Mouse (Mus musculus): ENCODE measurements at regions not wholly inside any gene's neighbourhood (a gene's known extent, or its start where the extent isn't known, plus 50 kb on each side); places are given as distances from the start of the nearest gene placed in this dataset.

- TF ChIP-seq MYOG (IDR thresholded peaks at IDR 0.05; ENCODE audit: control insufficient read depth in 1 of 3, insufficient read depth in 1 of 3, insufficient read length in 2 of 3, low read depth in 2 of 3) = no peak
- TF ChIP-seq POLR2A (IDR thresholded peaks at IDR 0.05; ENCODE audit: insufficient read length, low read depth) = no peak
- no peak for TF ChIP-seq TCF12 (IDR thresholded peaks at IDR 0.05; ENCODE audit: insufficient read depth, poor library complexity, severe bottlenecking)
- TF ChIP-seq USF1 (IDR thresholded peaks at IDR 0.05; ENCODE audit: low read depth) = no peak
Measured at GRCm38 (mm10) chr1:193673236-193673830, 303.2 kb upstream of the Camk1g start.

Measured in myocyte (in vitro differentiated cells).